Mouse (Mus musculus): ENCODE data around the gene Mthfd1l.
A peak's percentile ranks its signal among the peaks of the same experiment; 100 is the strongest.

Gene Mthfd1l

DNA sequence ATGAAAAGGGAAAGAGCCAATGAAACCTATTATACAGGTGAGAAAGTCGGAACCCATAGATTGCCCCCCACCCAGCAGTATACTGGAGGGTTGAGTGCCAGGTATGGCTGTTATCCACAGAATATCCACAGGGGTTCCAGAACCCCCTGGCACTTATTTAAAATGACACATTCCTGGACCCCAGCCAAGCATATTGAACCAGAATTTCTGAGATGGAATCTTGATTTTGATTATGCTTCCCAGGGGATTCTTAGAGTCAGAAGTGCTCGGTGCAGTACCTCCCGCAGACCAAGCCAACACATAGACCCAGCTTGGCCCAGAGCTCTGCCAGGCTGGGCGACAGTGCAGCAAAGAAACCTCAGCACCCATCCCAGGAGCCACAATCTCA is 3.7 kb downstream of the Mthfd1l start:
- no peak for DNase-seq (ENCODE audit: low read depth, low spot score)

DNA sequence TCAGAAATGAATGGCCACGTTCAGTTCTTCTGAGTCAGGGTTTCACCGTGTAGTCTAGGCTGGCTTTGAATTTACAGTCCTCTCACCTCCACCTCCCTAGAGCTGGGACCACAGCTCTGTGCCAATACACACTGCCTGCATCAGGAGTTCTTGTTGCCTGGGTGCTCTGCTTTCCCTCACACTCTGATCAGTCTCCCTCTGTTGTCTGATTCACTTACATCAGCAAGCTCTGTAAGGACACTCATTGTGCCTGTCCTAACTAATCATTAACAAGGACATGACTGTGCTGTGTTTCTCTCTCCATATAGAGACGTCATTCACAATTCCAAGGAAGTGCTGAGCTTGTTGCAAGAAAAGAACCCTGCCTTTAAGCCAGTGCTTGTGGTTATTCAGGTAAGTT is 5.4 kb downstream of the Mthfd1l start:
- no peak for DNase-seq (ENCODE audit: low read depth, low spot score)

DNA sequence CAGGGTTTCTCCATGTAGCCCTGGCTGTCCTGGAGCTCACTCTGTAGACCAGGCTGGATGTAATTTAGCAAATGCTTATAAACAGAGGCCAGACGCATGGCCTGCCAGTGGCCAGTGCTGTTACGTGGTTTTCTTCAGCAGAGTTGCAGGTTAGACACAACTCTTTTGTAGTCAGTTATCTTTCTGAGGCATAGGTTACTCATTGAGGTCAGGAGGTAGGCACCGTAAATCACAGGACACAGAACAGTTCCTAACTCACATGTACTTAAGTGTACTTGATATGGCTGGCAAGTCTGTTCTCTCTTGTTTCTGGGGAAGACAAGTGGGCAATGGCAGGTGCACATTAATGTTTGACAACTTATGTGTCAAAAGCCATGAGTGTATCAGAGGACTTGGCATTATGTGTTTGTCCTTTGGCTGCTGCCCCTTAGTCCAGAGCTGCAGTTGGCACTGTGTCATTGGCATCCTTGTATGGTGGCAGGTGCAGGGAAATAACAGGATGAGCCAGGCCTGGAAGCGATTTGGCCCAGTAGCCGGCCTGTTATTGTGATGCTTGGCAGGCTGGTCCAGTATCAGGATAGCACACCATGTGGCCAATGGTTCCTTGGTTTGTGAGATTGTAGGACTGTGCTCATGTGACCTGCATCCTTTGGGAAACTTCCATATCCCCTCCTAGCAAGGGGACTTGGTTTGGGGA is 6.0 kb downstream of the Mthfd1l start:
- no peak for DNase-seq (ENCODE audit: low read depth, low spot score)

DNA sequence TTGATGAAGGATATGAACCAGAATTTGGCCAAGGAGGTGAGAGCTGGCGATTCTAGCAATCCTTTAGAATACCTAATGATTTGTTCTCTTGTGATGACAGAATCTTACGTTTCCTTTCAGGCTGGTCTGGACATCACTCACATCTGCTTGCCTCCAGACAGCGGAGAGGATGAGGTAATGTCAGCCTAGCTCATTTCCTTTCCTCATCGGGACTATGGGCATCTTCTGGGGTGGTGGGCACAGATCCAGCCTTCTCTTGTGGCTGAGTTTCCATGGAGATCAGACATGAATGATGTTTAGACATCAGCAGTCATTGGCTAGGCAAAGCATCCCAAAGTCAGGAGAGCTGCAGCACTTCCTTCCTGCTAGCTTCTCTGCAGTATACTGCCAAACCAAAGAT is 7.3 kb downstream of the Mthfd1l start:
- DNase-seq (ENCODE audit: low read depth, low spot score): no peak

DNA sequence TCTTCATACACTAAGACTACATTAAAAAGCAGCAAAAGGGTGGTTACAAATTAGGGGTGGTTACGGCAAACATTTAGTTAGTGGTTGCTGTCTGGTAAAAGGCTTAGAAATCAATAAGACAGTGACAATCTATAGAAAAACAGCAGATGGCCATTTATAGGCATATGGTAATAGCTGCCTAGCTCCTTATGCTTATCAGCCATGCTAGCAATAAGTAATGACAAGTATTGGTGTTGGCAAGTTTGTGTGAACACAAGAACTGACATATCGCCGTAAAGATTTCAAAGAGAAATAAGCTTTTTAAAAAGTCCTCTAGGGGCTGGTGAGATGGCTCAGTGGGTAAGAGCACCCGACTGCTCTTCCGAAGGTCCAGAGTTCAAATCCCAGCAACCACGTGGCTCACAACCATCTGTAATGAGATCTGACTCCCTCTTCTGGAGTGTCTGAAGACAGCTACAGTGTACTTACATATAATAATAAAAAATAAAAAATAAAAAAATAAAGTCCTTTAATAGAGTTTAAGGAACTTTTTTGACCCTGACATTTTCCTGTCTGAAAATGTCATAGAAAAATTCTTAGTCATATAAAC is 17.5 kb downstream of the Mthfd1l start:
- DNase-seq (ENCODE audit: low read depth, low spot score): no peak

DNA sequence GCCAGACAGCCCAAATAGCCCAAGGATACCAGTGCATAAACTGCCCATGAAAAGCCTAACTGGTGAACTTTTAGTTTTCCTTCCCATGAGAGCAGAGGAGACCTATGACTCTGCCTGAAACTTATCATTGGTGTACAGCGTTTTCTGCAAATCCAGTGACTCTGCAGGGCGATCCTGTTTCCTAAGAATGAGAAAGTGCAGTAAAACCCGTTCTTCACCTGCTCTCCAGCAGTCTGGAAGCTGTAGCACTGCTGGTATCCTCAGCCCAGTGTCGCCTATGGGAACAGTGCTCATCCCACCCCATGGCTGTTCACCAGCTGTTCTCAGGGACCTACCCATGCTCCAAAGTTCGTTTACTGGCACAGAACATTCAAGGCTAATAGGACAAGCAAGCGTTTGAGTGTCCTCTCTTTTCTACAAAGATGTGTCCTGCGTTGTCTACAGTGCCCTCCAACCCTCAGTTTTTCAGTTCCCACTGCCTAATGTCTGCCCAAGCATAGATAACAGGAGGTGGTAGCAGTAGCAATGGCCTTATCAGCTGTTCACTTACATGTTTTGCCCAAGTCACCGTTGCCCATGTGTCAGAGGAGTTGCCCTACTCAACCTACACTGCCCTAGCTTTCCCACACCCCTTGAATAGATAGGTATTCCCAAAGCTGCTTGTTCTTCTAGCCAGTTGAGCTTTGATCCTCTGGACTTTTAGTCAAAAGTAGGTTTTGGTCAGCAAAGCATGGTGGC is 20.6 kb downstream of the Mthfd1l start:
- no peak for DNase-seq (ENCODE audit: low read depth, low spot score)

DNA sequence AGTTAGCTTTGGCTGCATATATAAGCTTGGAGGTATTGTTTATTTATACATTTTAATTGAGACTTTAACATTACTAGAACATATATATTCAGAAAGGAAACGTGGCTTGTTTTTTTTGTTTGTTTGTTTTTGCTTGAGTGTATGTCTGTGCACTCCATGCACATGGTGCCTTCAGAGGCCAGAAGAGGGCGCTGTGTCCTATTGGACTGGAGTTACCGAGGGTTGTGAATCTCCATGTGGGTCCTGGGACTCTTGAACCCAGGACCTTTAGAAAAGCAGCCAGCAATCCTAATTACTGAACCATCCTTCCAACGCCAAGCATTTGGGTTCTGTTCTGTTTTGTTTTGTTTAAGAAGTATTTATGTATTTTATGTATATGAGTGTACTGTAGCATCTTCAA is 22.4 kb downstream of the Mthfd1l start:
- peak; percentile 38 for DNase-seq (ENCODE audit: low read depth, low spot score)

DNA sequence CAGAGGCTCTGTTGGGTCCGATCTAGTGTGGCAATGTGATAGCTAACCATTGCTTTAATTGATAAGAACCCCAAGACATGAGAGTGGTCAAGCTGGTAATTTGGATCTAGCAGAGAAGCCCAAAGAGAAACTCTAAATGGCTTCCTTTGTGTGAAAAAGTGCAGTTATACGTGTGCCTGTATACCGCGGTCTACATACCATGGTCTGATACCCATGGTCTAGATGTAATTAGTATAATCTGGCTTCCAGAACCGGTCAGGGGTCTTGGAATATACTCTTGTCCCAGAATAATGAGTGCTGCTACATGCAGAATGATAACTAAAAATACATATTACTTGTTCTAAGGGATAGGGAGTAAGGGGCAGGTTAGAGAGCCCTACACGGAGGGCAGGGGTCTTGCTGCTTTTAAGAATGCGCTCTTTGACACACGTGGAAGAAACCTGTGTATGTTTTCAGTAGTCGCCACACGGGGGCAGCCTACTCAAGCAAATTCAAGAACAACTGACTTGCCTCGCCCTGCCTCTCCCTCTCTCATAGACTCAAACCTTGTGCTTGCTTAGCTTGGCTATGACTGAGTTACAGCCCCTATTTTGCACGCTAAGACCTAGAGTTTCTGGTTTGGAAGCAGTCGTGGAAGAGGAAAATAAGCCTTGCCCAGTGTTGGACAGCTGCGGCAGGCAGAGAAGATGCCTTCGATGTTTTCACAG is 23.4 kb downstream of the Mthfd1l start:
- peak; percentile 86 for DNase-seq (ENCODE audit: low read depth, low spot score)

DNA sequence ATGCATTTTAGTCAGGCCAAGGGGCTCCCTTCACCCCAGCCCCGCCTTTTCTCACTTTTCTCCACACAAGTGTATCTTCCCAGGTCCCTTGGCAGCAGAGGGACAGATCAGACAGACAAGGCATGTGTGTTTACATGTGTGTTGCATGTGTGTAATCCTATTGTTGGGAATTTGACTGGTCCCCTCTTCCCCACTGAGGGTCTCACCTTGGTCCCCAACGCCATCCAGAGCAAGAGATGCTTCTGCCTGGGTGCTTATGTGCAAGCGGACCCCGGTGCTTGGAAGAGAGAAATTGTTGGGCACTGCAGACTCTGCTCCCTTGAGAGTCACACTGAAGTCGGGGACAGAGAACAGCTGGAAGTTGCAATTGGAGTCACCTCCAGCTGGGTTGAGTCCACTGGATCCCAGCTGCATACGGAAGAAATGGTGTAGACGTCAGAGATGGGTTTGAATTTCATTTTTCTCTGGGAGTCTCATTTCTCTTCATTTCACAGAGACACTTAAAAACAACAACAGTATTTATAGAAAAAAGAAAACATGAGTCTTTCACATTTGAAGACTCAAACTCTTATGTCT is 25.0 kb downstream of the Mthfd1l start:
- DNase-seq (ENCODE audit: low read depth, low spot score): no peak

DNA sequence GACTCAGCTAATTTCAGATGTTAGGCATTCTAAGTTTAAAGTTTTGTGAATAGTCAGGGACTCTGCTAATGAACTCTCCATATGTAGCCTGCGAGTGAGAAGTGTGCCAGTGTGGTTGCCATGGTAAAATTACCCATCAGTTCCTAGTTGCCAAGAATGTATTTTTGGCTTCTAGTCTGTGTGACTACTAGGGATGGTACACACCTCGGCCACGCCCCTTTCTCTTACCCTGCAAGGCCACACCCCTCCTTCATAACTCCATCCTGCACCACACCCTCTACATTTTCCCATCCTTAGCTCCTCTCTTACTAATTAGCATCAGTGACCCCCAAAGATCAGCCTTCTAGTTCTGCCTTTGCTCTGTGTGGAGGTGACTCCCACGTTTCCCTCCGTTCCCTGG is 29.8 kb downstream of the Mthfd1l start:
- DNase-seq (ENCODE audit: low read depth, low spot score): no peak

DNA sequence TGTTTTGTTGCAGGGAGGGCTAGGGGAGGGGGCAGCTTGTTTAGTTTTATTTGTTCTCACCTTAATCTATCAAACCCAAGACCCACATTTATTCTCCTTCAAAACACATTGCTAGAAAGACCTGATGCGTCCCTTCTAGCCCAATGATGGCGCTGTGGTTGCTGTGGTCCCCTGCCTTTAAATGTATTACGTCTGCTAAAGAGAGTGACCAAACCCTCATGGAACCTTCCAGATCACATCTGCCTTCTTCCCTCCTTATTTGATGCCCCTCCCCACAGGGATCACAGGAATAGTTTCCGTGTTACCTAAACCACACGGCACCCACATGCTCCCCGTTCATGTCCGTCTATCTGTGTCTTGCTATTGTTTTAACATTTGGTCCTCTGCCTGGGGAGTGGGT is 32.3 kb downstream of the Mthfd1l start:
- no peak for DNase-seq (ENCODE audit: low read depth, low spot score)

DNA sequence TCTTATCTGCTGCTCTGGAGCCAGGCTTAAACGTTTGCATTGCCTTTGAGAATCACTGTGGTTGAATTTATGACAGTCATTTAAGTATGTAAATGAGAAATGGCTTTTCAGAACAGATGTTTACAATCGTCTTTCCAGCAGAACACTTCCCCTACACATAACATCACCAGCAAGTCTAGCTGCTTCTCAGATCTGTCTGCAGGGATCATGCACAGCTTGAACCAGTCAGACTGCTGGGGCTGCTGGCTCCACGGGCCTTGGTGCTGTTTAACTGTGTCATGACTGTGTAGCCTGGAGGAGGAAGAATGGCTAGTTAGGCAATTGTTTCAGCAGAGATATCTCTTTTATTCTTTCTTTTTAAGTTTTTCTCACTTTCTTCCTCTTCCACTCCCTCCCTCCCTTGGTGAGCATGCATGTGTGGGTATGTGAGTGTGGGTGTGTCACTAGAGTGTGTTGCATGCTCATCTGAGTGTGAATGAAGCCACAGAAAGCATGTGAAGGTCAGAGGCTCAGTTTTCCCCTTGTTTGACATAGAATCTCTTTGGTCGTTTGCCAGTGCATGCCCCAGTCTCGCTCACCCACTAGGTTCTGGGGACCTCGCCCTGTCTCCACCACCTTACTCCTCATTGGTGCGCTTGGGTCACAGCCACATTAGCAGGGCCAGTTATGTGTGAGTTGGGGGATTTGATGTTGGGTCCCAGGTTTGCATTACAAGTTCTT is 33.5 kb downstream of the Mthfd1l start:
- no peak for DNase-seq (ENCODE audit: low read depth, low spot score)

DNA sequence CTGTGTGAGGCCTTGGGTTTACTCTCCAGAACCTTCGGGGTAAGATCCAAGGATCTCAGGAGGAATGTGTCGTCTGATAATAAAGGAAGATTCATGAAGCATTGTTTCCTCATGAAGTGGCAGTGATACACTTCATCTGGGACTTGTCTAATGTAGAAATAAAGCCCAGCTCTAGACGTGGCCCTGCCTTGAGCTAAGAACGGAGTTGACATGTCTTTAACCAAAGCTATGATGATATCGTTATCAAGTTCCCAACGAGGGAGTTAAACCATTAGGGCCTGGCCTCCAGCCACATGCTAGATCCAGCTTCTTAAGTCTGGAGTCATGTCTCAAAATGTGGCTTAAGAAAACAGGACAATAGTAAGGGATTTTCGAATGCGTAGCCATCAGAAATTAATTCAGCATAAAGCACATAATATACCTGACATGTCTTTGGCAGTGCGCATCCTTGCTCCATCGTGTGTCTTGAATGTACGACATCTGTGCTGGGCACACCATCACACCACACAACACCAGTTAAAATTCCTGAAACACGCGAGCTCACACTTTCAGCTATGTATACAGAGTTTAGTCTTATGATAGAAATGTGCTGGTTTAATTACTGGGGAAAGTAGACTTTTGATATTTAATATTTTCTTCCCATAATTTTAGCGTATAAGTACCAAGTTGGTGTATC is 49.8 kb downstream of the Mthfd1l start:
- DNase-seq (ENCODE audit: low read depth, low spot score): no peak

DNA sequence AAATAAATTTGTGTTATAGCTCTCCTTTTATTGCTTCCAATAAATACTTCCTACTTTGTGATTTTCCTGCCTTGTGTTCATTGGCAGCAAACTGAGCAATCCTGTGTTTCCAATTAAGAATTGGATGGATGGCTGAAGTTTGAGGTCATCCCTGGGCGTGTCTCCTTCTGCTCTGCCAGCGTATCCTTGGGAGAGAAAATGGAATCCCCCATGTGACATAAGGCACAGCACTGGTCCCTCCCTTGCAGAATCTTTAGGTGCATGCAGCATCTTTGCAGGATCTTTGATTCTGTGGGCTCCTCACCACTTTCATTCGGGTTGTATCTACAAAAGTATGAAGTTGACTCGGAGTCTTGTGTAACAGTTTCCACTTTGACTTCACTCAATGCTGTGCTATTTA is 53.7 kb downstream of the Mthfd1l start:
- DNase-seq (ENCODE audit: low read depth, low spot score): no peak

DNA sequence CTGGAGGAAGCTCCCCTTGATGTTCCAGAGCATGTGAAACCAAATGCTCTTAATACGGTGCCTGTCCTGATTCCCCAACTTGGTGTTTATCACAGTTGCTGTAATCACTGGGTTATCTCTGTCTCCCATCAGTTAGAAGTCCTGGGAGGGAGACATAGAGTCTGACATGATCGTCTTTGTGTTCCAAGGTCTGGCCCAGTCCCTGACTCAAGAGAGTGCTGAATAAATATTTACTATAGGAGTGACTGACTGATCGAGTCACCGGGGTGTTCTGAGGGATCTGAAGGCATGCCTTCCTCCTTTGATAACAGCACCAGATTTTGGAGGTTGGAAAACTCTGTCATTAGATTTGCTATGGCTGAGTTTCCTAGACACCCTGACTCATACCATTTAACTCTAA is 54.5 kb downstream of the Mthfd1l start:
- DNase-seq (ENCODE audit: low read depth, low spot score): no peak

DNA sequence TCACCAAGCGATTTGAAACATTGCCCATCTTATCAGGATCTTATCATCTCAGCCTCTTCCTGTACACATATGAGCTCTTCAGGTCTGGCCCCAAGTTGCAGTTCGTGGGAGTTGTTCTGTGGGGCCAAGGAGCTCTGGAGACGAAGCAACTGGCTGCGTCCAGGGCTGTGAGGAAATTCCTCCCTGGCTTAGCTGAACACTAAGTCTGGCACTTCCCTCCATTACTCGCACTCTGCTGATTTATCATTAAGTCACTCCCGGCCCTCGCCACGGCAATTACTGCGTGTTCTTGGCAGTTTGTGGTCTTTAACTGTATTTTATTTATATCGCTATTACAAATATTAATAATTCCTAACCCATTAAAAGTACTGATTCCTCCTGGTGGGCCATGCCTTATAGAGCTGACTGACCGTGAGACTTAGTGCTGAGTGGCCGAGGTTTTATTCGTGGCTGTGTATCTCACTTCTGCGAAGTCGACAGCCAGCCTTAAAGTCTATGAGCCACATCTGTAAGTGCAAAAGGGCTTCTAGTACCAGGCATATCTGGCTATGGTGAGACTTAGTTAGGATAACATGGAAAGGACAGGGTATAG is 56.0 kb downstream of the Mthfd1l start:
- no peak for DNase-seq (ENCODE audit: low read depth, low spot score)

DNA sequence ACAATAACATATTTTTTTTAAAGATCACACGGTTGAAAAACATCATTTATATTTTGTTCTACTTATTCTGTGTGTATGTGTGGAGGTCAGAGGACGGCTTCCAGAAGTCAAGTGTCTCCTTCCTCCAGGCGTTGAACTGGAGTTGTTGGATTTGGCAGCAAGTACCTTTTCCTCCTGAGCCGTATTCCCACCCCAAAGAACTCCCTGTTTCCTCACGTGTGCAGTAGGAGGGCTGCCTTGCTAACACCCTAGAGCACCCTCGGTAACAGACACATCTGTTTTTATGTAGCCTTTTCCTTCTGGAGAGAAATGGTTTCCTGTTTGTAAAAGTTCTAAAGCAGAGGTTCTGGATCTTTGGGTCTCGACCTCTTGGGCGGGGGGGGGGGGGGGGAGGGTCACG is 60.8 kb downstream of the Mthfd1l start:
- DNase-seq (ENCODE audit: low read depth, low spot score): no peak

DNA sequence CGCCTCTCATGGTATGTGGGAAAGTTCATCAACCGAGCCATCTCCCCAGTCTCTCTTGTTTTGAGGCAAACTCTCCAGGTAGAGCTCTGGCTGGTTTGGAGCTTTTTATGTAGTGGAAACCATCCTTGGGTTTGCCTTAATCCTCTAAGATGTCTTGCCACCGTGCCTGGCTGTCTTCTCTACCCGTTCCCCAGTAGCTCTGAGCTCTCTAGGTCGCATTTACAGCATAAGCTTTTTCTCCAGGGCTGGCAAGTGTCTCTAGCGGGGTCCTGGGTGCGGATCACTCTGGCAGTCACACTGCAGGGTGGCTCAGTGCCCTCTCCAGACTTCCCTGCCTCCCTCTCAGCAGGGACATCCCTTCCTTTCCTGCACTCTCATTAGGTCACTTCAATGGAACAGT is 63.6 kb downstream of the Mthfd1l start:
- no peak for DNase-seq (ENCODE audit: low read depth, low spot score)

DNA sequence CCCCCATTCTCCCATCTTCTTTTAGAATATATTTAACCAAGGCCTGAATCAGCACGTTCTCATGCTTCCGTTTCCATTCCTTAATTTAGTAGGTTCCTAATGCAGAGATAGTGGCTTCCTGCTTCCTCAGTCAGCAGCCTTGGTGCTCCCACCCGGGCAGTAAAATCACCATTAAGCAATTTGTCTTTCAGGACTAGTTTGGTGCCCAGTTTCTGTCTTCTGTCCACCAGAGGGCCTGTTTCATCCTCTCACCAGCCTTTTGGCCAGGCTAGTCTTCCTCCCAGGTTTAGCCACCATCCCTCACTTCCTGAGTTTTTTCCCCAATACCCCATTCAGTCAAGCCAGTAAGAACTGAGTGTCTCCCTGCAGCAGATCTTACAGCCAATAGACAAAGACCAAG is 64.1 kb downstream of the Mthfd1l start:
- no peak for DNase-seq (ENCODE audit: low read depth, low spot score)

DNA sequence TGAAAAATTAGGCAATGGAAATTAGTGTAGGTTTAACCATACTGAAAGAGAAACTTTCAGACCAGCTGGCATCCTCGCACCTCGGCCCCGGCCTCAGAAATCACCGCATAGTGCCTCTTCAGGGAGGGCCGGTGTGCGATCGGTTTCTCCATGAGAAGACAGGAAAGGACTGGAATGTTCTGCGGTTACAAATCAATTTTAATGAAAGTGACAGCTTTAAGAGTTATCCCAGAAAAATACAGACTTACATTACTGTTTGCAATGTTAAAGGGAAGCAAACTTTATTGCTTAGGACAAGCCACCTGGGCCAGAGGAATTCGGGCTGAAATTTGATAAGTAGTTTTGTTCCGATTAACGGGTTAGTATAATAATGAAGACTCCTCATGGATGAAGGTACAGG is 65.7 kb downstream of the Mthfd1l start:
- no peak for DNase-seq (ENCODE audit: low read depth, low spot score)

DNA sequence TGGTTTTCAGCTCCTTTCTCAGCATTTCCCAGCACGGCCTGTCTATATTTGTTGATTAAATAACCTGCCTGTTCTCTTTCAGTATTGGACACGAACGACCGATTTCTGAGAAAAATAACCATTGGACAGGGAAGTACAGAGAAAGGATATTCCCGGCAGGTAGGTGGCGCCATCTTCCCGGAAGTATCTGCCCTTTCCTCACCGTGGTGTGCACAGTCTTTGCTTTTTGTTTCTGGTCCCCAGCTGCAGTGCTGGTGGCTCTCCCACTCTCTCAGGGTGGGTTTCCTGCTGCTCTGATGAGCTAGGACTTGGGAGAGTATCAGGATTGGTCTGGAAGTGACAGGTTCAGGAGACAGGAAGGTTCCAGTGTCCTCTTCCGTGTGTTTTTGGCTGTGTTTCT is 68.8 kb downstream of the Mthfd1l start:
- DNase-seq (ENCODE audit: low read depth, low spot score): peak; percentile 55
